Mouse (Mus musculus): ENCODE results near the gene Stk32b.

Stk32b gene

DNA sequence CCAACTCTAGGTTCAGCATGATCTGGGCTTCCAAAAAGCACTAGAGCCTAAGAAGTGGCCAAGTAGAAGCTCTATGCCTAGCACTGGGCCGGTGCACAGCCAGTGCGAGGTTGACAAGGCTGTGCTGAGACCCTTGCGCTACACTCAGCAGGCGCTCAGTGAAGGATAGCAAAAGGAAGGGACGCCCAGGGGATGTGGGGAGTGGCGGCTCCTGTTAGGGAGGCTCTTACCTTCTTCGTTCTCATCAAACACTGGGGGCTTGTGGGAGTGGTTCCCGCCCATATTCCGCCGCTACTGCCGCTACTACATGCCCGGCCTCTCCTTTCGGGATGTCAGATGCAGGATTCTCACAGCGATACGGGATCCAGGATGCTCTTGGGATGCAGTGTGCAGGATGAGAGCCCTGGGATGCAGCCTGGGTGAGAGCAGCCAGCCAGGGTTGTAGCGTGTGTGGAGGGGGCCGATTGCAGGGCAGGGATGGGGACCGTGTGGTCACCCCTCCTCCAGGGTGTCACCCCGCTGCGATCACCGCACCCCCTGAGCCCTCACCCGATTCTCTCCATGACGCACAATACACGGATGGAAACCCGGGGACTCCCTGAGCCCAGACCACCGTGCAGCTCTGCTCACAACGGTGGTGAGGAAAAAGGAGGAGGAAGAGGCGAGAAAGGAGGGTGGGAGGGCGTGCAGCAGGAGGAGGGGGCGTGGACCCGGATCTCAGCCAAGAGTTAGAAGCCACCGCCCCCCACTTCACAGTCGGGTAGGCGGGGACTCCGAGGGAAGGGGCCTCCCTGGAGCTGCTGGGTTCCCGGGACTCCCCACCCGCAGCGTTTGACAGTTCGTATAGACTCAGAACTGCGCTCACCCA, at the start of gene Stk32b:
Gene Stk32b, minus strand, starts transcription at position 667 of the 868 bp plus-strand sequence.
- no peak for DNase-seq (ENCODE audit: low spot score)

DNA sequence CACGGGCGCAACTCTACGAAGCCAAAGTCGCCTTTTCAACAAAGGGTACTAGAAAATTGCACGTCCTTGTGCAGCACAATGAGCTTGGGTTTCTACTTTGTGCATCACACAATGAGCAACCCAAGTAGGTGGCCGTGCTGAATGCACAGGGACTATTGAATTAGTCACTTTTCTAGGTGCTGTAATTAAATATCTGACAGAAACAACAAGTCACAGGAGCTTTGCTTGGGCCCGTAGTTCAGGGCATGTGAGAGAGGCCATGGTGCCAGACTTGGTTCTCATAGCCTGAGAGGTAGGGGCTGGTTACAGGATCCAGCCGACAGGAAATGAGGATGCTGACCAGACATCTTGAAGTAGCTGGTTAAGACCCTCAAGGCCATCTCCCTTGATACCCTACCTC, 48.9 kb upstream of the Stk32b start:
- no peak for DNase-seq (ENCODE audit: low spot score)

GRCm38 (mm10) chr5:37762046-37762445, 45.1 kb upstream of the Stk32b start:
- no peak for DNase-seq (ENCODE audit: low spot score)

- DNase-seq (ENCODE audit: low spot score) = no peak
Measured at GRCm38 (mm10) chr5:37753366-37753765, 36.4 kb upstream of the Stk32b start.

- peak; percentile 59 for DNase-seq (ENCODE audit: low spot score)
Measured at GRCm38 (mm10) chr5:37752027-37752967, 35.3 kb upstream of the Stk32b start.

DNA sequence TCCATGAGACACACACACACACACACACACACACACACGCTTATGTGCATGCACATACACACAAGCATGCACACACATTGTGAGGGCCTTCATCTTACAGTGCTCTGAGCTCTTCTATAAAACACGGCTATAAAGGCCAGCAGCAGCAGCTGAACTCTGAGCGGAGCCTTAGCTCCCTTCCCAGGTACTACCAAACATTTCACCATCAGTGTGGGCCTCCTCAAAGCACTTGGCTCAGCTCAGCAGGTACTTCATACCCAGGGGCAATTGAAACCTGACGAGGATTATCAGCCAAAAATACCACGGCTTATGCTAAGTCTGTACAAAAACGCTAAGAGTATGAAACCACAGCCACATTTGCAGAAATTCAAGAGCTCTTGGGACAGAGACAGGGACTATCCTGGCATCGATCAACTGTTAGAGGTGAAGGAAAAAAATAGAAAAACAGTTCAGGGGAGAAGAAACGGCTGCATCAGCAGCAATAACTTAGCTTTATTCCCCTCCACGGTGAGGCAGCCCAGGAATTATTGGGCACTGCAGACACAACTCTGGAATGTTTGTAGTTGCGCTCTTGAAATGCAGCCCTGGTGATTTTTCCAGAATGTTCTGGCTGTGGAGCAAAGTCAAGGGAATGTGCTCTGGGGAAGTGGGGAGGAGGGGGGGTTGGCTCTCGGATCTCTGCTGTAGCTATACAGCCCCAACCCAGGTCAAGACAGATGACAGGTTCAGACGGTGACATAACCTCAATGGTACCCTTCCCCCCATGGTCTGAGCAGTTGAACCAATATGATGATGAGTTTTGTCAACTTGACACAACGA, 27.1 kb upstream of the Stk32b start:
- peak; percentile 28 for DNase-seq (ENCODE audit: low spot score)

GRCm38 (mm10) chr5:37736213-37736612, 19.2 kb upstream of the Stk32b start:
- DNase-seq (ENCODE audit: low spot score) = no peak

DNA sequence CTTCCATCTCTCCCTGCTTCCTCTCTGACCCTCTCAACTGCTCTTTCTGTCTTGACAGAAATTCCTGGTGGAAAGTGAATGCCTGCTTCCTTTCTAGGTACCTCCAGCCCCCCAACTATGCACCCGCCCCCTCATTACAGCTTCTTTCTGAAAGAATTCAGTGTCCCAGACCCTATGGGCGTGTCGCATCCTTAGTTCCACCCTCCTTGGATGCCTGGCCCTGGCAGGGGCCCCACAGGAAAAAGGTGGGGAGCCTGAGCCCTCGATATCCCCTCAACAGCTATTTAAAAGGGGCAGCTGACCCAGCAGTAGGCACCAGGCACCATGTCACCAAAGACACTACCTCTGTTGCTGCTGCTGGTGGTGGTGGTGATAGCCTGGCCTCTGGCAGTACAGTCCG, 18.3 kb upstream of the Stk32b start, which contains the start of gene Cytl1:
Gene Cytl1, plus strand, starts transcription at position 296 of the 400 bp plus-strand sequence.
- no peak for DNase-seq (ENCODE audit: low spot score)

DNA sequence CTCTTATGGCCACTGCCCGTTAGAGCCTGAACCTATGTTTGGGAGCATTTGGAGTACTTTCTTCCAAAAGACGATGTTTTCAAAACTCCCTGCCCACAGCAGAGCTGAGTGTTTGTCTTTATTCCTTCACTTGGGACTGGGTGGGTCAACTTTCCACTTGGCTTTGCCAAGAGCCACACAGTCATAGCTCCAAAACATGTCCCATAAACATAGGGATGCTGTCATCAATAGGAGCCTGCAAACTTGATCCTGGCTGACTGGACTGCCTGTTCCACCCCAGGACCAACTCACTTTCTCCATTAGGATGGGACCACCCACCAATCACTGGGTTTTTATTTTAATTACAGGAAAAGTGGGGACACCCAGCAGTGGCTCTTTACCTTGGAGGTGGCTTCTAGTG, 13.8 kb upstream of the Stk32b start:
- DNase-seq (ENCODE audit: low spot score) = no peak

GRCm38 (mm10) chr5:37725220-37725886, 8.4 kb upstream of the Stk32b start:
- no peak for DNase-seq (ENCODE audit: low spot score)

DNA sequence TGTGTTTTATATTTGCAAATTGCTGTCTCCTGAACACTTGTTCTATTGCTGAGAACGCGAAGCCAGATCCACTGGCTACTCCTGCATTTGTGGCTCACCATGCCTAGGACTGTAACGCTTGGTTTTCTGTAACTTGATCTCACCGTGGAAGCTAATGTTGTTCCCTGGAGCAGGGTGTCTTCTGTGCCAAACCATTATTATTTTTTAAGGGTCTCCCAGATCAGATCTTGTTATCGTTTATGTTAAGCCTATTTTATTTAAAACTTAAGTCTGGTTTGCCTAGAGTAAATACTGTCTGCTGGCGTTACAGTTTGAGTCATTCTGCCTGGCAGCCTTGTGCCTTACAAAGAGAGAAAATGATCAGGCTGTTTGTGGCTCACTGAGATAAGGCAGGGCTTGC, 3.7 kb upstream of the Stk32b start:
- DNase-seq (ENCODE audit: low spot score) = no peak

GRCm38 (mm10) chr5:37717384-37717963, 503 bp upstream of the Stk32b start:
- peak; percentile 34 for DNase-seq (ENCODE audit: low spot score)

DNA sequence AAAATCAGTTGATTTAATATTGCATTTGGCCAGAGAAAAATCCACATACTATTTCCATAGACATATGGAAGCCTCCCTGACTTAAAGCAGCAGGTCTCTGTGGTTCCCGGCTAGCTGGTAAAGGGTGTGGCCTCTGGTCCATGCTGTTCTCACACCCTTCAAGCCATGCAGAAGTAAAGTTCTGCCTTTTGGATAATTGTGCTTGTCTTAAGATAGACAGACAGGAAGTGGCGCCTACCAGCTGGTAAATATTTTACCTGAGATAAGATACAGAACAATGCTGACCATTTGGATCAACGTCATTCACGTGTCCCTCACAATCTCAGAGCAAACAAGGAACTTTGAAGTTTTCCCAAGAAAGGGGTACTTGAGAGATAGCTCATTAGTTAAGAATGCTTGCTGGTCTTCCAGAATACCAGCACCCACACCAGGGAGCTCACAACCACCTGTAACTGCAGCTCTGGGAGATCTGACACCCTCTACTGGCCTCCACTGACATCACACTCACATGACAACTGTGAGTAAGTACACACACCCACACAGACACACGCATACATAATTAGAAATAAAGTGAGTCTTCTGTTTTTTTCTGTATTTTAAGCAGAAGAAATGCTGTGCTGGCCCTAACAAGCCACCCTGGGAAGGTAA, 7.6 kb downstream of the Stk32b start:
- DNase-seq (ENCODE audit: low spot score) = no peak

- DNase-seq (ENCODE audit: low spot score) = no peak
Measured at GRCm38 (mm10) chr5:37708124-37708523, 8.8 kb downstream of the Stk32b start.

- DNase-seq (ENCODE audit: low spot score) = no peak
Measured at GRCm38 (mm10) chr5:37704962-37705361, 12.0 kb downstream of the Stk32b start.

DNA sequence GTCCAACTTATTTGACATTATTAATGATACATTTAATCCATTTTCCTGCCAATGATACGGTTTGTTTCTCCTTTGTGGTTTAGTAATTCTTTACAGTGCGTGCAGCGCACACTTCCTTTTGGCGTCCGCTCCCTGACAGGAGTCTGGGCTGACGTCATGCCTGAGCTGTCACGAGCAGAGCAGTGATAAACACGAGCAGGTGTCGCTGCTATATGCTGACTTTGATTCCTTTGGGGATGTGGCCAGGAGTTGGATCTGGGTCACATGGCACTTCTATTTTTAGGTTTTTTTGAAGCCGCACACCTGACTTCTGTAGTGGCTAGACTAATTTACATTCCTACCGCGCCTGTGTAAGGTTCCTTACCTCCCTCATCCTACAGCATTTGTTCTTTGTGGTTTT, 17.2 kb downstream of the Stk32b start:
- DNase-seq (ENCODE audit: low spot score) = no peak

DNA sequence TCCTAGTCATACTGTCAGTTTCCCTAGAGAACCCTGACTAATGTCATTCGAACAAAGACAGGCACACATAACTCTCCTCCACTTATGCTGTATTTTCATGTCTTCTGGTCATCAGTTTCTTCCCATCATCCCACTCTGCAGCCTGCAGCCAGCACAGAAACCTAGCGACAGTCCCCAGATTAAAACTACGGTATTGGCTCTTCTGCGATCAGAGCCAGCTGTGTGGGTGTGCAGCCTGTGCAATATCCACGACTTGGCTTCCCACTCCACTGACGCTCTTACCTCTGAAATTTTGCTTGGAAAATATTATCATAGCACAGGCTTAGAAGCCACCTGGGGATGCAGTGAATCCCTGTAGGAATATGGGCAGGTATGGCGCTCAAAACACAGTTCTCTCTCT, 19.7 kb downstream of the Stk32b start:
- DNase-seq (ENCODE audit: low spot score) = no peak

DNA sequence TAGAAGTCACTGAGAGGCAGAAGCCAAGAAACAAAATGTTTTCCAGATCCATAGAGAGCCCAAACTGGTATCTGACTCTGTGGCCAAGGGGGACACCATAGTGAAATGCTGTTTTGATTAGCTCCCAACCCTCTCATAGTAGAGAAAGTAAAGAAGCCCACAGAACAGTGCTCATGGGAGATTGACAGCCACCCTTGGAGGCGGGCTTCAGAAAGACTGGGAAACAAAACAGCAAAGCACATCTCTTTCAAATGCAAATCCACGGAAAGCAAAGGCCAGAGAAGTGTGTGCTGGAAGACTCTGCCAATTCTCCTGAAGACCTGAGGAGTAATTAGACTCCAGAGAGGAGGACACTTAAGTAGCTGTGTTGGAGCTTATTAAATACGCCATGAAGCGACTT, 21.2 kb downstream of the Stk32b start:
- DNase-seq (ENCODE audit: low spot score) = no peak

- DNase-seq (ENCODE audit: low spot score) = no peak
Measured at GRCm38 (mm10) chr5:37692759-37693158, 24.2 kb downstream of the Stk32b start.

DNA sequence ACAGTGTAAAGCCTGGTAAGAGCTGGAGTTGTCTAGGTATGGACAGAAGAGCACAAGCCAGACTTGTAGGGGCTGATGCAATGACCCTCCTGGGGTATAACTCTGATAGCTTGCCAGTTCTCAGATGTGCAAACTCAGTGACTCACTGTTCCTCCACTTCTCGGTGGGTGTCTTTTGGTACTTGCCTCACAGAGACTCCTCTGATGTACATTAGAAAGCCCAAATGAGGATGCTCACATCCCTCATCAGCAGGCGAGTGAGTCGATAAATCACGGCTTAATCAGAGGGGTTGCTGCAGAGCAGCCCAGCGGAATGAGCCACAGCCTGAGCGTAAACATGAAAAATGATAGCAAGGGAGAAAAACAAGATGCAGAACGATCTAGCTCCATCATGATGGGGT, 46.2 kb downstream of the Stk32b start:
- no peak for DNase-seq (ENCODE audit: low spot score)
